Mouse (Mus musculus) erythroid progenitor cell, adult 5-6 weeks (primary cell): Measurements from ENCODE around the gene Tcea2. TPM values are rescaled to one million over a fixed set of nuclear protein-coding genes. Genes with fewer than 3 reads are reported as not detected.

Source experiments
- ATAC-seq: replicated peaks from 2 replicates; pipeline ENCODE4 v1.8.0; 2016; ENCODE audit warnings: moderate number of reproducible peaks, mild to moderate bottlenecking, moderate TSS enrichment, inconsistent platforms; ENCODE audit not compliant: poor library complexity, low FRiP score, severe bottlenecking
- total RNA-seq, 2 experiments: library from RNA; stranded (forward) in 1 of 2; stranded (reverse) in 1 of 2; fragments of 150-400 nt in 1 of 2; fragments of 186-747, 209-891 nt in 1 of 2; gene quantifications; 2 replicates each; pipeline versions ENCODE4 v1.2.3 to v1.2.4; 2015 to 2017; ENCODE audit warnings: low replicate concordance in 2 of 2

Gene Tcea2
- total RNA-seq, 2 experiments from 2014 or later = not detected

DNA sequence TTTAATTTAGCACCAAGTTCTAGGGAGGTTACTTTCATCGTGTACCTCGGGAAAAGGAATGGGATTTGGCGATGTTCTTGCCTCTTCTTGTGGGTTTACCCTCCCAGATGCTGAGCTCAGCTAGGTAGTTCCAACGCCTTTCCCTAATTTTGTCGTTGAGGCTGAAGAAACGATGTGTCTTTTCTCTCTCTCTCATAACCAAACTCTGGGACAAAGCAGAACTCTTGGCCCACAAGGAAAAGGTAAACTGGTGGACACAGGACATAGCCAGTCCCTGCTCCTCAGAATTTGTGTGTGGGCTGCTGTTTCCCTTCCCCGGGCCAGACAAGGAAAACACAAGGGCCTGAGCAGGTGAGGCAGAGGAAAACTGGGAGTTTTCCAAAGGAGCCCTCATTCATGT is 8.1 kb upstream of the Tcea2 start:
- no peak for ATAC-seq

DNA sequence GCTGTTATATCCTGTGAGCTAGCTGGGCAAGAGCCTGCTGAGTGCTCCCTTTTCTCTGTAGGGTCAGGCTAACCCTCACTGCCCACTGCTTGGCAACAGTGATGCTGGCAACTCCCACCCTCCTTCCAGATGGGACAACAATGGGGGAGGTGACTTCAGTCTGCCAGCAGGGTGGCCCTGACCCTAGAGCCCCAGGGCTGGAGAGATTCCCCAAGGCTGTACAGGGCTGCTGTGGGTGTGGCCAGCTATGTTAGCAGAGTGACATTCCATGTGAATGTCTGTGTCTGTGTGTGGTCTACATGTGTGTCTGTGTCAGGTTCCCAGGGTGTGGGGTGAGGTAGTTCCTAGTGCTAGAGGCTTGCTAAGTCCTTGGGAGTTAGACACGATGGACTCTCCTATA is 6.6 kb upstream of the Tcea2 start:
- ATAC-seq = no peak

DNA sequence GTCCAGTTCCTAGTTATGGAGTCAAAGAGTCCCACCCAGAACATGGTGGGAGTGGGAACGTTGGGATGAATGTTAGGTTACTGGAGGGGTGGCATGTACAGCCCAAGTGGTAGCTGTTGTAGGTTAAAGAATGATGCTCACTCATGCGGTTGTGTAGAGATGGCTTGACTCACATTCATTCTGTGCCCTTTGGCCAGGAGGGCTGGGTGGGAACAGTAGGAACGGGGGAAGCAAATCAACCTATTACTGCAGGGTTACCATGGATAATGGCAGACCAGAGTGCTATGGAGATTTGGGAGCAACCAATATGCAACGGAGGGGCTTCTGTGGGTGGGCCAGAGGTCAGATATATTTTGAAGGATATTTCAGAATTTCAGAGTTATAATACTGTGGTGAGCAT is 5.2 kb upstream of the Tcea2 start:
- no peak for ATAC-seq

DNA sequence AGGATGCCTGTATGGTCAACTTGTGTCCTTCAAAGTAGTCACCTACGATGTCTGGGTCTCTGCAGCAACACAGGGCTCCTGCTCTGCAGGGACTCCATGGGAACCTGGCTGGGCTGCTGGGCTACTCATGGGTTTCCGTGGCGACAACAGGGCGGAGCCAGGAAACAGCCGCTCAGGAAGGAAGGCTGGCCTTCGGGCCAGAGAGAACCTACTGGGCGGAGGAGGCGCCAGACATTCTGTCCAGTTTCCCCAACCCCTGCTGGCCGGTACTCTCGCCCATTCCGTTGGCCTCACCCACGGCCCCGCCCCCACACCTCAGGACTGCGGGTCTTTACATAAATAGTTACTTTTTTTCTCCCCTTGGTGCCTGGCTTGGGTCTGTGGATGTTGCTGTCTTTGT is 4.7 kb upstream of the Tcea2 start:
- ATAC-seq = no peak

DNA sequence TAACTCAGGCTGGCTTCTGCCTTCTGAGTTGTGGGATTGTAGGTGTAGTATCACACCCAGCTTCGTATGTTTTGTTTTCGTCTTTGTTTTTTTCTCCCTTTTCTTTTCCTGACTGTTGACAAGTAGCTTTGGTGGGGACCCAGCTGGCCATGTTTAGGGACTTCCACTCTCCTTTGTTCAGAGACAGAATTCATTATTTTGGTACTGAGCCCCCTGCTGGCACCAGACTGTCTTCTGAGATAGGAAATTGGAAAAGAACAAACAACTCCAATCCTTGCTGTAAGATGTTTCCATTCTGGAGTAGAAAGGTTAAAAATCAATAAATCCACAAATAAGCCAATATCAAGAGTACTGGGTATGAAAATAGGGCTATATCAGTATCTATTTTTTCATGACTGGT is 3.7 kb upstream of the Tcea2 start:
- ATAC-seq = no peak

DNA sequence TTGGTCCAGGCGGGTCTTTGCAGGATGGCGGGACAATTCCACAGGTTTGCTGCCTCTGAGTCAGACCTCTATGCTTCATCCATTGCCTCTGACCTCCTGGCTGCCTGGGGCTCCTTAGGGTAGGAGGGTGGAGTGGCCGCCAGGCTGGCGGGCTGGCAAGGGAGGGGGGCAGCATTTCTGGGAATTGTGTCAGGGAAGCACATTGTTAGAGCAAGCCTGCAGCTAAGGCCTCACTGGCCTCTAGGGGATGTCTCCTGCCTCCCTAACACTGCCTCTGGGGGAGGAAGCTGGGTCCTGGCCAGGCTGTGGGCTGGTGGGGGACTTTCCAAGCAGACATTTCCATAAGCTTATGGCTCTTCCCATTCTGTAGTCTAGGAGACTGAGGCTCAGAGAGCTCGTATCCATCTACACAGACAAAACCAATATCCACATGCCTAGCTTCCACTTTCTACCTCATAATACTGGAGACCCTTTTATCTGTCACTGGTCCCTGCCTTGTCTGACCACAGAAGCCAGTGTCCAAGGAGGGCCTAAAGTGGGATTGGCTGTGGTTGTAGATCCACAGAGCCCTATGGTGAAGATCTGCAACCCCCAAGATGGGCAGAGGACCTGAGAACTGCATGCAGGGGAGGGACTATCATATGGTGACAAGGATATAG is 2.9 kb upstream of the Tcea2 start:
- no peak for ATAC-seq

DNA sequence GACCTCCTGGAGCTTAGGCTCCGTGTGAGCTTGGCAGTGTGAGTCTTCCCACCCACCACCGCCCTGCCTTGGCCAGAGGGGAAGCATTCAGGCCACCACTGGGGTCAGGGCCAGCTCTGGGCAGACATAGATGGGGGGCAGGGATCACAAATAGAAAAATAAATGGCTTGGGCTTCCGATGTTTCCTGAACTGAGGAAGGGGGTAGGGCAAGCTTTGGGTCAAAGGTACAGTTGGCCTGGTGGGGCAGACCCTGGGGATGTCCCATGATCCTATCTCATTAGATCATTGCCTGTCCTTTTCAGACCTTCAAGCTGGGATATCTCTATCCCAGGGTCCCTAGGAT is 2.4 kb upstream of the Tcea2 start:
- no peak for ATAC-seq

DNA sequence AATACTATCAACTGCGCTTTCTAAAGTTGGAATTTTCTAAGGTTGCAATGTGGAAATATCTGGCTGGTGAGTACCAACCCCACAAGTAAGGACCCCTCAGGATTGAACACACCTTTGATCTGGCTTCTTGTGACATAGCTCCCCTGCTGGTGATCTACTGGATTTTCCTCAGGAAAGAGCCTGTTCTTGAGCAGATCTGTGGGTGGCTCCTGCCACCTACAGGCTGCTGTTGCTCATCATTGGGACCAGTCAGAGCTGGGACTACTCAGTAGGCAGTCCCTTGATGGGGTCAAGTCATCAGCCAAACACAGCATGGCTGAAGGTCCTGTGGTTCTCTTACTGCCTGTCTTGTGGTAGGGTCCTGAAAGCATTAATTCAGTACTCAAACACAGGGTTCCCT is 1.3 kb upstream of the Tcea2 start:
- ATAC-seq = no peak

DNA sequence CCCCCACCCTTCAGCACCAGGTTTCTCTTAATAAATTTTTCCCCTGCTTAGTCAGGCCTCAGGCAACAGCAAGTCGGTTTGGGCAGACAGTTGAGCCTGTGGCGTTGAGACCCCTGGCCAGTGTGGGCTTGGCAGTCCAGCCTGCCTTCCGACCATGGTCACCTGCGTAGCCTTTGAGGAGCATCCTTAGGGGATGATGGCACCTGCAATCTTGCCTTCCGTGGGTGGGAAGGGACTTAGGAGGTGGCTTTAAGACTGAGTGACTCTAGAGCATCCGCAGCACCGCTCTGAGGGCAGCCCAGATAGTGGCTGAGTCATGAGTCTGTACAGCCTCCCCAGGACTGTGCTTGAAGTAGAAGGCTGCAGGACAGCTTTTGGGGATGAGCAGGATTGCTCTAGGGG is 607 bp downstream of the Tcea2 start:
- ATAC-seq = no peak

DNA sequence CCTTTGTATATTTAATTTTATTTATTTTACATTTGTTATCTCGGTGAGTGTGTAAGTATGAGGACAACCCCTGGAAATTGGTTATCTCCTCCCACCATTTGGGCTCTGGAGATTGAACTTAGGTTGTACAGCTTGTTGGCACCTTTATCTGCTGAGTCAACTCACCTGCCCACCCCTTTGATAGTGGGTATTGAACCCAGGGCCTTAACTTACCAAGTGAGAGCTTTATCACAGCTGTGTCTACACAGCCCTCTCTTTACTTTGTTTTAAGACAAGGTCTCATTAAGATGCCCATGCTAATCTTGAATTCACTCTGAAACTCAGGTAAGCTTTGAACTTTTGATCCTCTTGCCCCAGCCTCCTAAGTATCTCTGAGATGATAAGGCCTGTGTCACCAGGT is 1.9 kb downstream of the Tcea2 start:
- ATAC-seq = no peak

DNA sequence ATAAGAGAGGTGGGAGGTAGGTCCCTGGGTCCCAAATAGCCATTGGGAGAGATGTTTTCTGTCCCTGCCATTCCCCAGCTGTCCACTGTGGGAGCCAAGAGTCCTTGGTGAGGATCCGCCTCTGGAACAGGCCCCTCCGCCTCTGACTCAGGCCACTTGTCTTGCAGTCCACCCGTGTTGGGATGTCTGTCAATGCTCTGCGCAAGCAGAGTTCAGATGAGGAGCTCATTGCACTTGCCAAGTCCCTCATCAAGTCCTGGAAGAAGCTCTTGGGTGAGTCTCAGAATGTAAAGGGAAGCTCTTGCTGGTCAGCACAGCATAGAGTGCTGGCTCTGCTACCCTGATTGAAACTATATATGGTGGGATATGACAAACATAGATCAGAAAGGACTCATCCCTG is 3.3 kb downstream of the Tcea2 start:
- no peak for ATAC-seq

DNA sequence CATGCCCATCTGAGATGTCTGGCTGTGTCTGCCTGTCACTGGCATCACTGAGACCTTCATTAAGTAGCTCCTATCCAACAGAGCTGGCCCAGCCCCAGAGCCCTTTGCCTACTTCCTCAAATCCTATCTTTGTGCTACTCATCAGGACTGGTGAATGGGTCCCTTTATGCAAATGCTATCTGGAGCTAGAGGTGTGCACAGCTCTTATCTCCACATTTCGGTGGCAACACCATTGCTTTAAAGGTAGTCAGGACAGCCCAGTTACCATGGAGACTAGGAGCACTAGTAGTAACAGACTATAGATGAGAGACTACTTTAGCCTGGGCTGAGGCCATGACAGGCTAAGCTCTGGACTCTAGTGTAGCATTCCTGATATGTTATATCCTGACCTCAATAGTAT is 4.6 kb downstream of the Tcea2 start:
- no peak for ATAC-seq

DNA sequence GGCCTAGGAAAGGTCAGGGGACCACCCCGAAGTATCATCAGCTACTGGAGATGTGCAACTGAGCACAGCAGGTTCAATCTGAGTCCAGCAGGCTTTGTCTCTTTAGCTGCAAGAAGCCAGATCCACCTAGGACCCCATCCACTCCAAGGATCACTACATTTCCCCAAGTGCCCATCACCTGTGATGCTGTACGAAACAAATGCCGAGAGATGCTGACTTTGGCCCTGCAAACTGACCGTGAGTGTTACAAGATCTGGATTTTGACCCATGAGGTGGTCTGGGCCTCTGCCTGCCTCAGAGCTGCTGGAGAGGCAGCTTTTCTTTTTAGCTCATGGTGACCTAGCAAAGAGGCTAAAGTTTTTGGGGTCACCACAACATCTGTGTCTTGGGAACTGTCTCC is 5.6 kb downstream of the Tcea2 start:
- ATAC-seq = no peak

DNA sequence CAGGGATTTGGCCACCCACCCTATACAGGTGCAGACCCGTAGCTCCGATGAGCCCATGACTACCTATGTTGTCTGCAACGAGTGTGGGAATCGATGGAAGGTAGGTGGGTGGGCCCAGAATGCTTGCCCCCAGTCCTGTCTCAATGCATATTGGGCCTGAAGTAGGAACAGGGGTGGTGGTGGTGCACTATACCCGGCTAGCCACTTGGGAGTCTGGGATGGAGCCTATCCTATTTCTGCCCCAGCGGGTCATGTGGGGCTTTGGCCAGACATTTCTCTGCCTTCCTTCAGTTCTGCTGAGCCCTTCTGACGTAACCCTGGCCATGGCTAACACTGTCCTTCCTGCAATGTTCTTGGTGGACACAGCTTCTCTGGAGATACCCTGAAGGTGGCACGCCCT is 7.5 kb downstream of the Tcea2 start:
- ATAC-seq = no peak

DNA sequence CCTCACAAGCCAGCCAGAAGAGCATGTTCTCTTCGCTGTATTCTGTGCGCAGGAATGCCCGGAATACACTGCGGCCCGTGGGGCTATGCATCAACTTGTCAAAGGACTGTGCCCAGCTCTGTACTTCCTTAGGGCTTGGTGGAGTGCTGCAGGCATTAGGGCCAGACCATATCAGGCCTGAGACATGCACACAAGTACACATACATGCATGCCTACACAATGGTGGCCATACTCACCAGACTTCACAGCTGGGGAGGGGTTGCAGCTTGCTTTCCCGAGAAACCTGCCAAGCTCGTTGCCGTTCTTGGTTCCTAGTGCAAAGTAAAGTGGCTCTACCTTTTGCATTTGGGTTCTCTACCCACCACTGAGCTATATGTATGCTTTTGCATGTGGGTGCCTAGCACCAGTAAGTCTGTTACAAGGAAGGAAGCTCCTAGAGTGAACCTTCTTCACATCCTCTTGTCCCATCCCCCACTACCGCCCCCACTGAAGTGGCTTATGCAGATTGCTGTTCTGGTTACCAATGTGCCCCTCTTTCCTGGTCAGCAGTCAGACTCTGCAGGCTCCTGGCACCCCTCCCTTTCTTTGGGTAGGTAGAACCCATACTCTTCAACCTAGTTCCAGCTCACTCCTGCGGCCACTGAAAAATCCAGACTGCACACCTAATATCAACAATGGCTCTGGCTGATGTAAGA is 9.5 kb downstream of the Tcea2 start:
- ATAC-seq = no peak

DNA sequence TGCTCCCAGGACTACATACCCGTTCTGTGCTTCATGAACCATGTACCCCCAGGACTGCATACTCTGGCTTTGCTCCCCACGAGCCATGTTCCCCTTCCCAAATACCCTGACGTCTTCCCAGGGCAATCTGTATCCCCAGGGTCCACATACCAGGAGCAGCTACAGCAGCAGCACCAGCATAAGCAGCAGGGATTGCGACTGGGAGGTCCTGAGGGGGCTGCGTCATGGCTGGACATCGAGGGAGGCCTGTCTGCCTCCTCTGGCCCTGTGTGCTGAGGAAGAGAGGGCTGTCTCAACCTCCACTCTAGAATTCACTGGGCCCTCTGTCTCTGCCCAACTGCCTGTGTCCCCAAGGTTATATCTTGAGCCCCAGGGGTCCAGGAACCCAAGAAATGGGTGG is 11.0 kb downstream of the Tcea2 start:
- no peak for ATAC-seq

DNA sequence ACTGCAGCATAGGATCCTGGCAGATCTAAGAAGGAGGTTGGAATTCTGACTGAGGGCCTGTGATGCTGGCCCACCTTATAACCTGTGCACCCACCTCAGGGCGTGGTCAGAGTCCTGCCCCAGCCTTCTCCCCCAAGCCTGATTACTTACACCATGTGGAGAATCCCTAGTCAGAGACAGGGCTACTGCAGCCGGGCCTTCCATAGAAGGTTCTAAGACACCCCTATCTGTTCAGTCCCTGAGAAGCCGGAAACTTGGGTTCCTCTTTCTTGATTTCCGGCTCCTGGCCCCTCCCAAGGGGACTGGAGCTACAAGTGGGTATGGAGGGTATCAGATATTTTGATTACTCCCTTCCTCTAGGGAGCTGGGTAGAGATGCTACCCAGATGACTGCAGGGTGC is 11.5 kb downstream of the Tcea2 start:
- no peak for ATAC-seq

DNA sequence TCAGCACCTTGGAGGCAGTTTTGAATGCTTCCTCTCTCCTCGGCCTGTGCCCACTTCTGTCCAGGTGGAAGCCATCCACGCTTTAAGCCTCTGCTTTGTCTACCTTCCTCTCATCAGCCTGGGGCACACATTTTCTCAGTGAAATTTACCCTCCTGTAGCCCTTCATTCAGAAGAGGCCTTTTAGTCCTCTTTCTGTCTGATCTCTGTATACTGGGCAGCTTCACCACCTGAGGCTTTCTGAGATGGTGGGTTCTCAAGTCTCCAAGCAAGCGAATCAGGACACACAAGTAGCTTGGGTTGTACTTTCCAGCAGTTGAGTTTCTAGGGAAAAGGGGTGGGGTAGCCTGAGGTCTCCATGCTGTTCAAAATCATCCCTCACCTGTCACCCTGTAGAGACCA is 12.2 kb downstream of the Tcea2 start:
- ATAC-seq = no peak

DNA sequence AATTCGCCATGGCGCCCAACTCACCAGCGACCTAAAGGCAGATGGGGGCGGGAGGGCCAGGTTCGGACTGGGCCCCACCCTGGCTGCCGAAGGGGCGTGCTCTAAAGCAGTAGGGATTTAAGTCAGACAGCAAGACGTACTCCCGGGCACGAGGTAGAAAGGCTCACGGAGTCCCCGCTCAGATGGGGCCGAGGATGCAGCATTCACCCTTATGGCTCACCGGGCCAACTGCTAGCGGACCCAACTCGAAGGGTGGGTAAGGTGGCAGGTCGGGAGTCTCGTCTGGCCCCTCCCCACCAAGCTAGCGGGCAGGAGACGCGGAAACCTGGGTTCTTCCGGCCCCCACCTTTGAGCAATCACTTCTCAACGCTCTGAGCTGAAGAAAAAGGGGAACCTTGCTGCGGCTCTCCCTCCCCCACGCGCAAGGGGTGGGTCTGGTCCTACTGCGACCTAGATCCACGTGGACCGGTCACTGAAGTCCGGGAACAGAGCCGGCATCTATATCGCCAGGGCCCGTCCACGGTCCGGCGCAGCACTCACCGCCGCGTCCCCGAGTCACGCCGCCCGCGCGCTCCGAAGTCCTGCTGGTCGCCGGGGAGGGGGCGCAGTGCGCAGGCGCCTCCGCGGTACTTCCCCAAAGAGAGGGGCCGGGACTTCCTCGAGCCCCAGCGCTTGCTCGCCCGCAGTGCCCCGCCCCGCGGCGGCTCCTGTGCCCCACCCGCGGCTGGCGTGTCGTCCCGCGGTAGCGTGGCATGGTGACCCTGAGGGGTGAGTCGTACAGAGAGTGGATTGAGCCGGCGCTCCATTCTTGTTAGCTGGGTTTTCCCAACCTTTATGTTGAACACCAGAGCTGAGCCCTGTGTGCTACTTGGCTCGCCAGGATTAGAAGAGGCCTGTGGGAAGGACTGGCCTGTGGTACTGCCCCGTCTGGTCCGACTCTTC is 13.5 kb downstream of the Tcea2 start, which contains the start of gene Rgs19:
Gene Rgs19, minus strand, starts transcription at position 639 of the 942 bp plus-strand sequence.
- ATAC-seq = no peak

DNA sequence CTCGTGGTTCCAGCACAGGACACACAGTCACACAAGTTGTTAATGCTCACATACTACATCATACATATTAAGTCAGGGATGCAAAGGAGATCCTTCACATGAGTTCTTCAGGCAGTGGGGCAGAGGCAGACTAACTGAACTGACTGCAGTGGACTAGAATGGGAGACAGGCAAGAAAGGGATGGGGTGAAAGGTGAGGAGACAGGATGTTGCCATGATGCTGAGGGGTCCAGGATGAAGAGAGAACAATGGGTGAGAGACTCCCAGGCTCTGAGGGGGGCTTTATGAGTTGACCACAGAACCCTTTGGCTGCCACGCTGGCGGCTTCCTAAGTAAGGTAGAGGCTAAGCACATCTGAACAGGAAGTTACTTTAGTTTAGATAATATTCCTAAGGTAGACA is 14.5 kb downstream of the Tcea2 start:
- ATAC-seq = no peak

DNA sequence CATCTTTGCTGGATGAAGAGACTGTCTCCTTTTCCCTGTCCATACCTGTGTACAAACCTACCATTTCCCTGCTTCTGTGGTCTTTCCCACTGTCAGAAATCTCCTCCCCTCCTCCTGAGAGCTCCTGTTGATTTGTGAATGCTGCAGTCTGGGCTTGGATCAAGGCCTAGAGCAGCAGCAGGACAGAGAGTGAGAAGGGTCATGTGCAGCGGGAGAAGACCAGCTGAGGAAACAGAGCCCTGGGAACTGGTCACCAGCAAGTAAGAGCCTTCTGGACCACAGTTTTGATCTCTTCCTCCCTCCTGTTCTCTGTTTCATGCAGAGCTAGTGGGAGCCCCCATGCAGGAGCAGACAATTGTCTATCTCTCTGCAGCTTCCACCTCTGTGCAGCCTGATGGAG is 15.7 kb downstream of the Tcea2 start:
- ATAC-seq = no peak
